Mouse (Mus musculus) thymus, adult 2 months (tissue): Measurements from ENCODE around the gene Klhl35. TPM values are rescaled to one million over a fixed set of nuclear protein-coding genes. Genes with fewer than 3 reads are reported as not detected.

Source experiments
- DNase-seq: peaks from one replicate; pipeline ENCODE4 v3.0.0; 2021
- H3K27ac ChIP-seq: fragments of 200-500 bp; 2 replicates; pipeline ENCODE4 v1.5.1; 2012; ENCODE audit warnings: low read length, control low read depth; ENCODE audit not compliant: control insufficient read depth, insufficient read depth
- H3K27me3 ChIP-seq: fragments of 200-500 bp; 2 replicates; pipeline ENCODE4 v1.6.1; 2012; ENCODE audit warnings: mild to moderate bottlenecking, low read length, moderate library complexity, mixed read lengths; ENCODE audit not compliant: control insufficient read depth, insufficient read depth
- H3K36me3 ChIP-seq: fragments of 200-500 bp; 2 replicates; pipeline ENCODE4 v1.6.1; 2012; ENCODE audit warnings: mild to moderate bottlenecking, low read length, moderate library complexity; ENCODE audit not compliant: control insufficient read depth, insufficient read depth
- H3K4me1 ChIP-seq: fragments of 200-500 bp; replicated peaks from 2 replicates; pipeline ENCODE4 v1.6.1; 2012; ENCODE audit warnings: low read length; ENCODE audit not compliant: control insufficient read depth, insufficient read depth
- H3K4me3 ChIP-seq: fragments of 200-500 bp; 2 replicates; pipeline ENCODE4 v1.5.1; 2012; ENCODE audit warnings: mild to moderate bottlenecking, low read length, control low read depth, moderate library complexity; ENCODE audit not compliant: control insufficient read depth, insufficient read depth
- CTCF ChIP-seq: fragments of 200-500 bp; IDR thresholded peaks from 2 replicates; pipeline ENCODE4 v1.5.1; 2012; ENCODE audit warnings: mild to moderate bottlenecking, control low read depth, low read length, moderate library complexity, borderline replicate concordance; ENCODE audit not compliant: control insufficient read depth, poor library complexity, insufficient read depth; ENCODE audit errors: extremely low read depth
- POLR2A ChIP-seq: fragments of 200-500 bp; IDR thresholded peaks from 2 replicates; pipeline ENCODE4 v1.6.1; 2012; ENCODE audit warnings: mild to moderate bottlenecking, low read length, control low read depth, moderate library complexity; ENCODE audit not compliant: control insufficient read depth, poor library complexity, insufficient read depth; ENCODE audit errors: extremely low read depth
- WGBS: fragments of 180-500 bp; shearing (Covaris S2); methylation state at CpG from one replicate; pipeline ENCODE4 v1.1.7; 2018; 5-methylcytosine and 5-hydroxymethylcytosine counted together
- polyA plus RNA-seq: library from polyadenylated mRNA; depleted of rRNA; stranded (reverse); fragments of >200 nt; gene quantifications from 2 replicates; pipeline ENCODE4 v1.2.3, GENCODE M21; 2012; rRNA removed

Gene Klhl35
- polyA plus RNA-seq, 1 experiment: 1.0 TPM

DNA sequence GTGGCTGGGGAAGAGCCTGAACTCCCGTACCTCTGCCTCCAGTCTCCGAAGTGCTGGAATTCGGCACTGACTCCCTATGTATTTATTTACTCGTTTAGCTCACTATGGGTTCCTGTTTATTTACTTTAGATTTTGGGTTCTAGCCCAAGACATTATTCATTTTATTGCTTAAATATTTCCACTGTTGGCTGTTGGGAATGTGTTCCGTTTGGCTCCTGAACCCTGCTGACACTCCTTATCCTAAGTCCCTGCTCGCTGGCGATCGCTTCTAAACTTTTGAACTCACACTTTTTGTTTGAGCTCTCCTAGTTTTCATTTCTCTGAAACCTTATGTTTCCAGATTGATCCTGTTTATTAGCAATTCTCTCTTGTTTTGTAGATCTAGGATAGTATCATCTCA lies 57.3 kb downstream of the Klhl35 start:
- Histone ChIP-seq H3K36me3 (no peaks in the 10 kb centered on the region), H3K4me1 (no peaks in the 10 kb centered on the region), H3K4me3 (no peak overlapping the region), H3K27ac (no peak overlapping the region), H3K27me3 (no peaks in the 10 kb centered on the region)
- DNase-seq: no peak
- TF ChIP-seq POLR2A: no peak
- no peak for TF ChIP-seq CTCF
- whole genome bisulfite sequencing: 97% methylated on average over 8 of the region's 8 CpGs

Other genes with a start within 250 kb of the Klhl35 start
- 0.32 and 0.61 TPM in 2 replicates for gene Mogat2, start 227.4 kb upstream of the Klhl35 start, polyA plus RNA-seq
- 0.96 and 1.3 TPM in 2 replicates for gene Map6, start 198.6 kb upstream of the Klhl35 start, polyA plus RNA-seq
- gene Serpinh1, start 112.8 kb upstream of the Klhl35 start, polyA plus RNA-seq: 53.3 and 66.1 TPM in 2 replicates
- 13.9 and 18.5 TPM in 2 replicates for gene Gdpd5, start 84.6 kb upstream of the Klhl35 start, polyA plus RNA-seq
- gene Rps3, start 17.7 kb downstream of the Klhl35 start, polyA plus RNA-seq: 483 and 566 TPM in 2 replicates
- 26.3 and 29.6 TPM in 2 replicates for gene Arrb1, start 69.5 kb downstream of the Klhl35 start, polyA plus RNA-seq
- gene Tpbgl, start 161.1 kb downstream of the Klhl35 start, polyA plus RNA-seq: 3.8 and 4.6 TPM in 2 replicates
- gene Slco2b1, start 245.3 kb downstream of the Klhl35 start, polyA plus RNA-seq: 29.8 and 36.1 TPM in 2 replicates